Mouse (Mus musculus): Measurements from ENCODE around the gene Gatd1. TPM values are rescaled to one million over a fixed set of nuclear protein-coding genes. Genes with fewer than 3 reads are reported as not detected.
"Not testable (repeated sequence)": the region's sequence is repeated elsewhere in the genome, so short reads cannot be mapped to it uniquely, and the experiment has no call there.

The Gatd1 gene
- polyA plus RNA-seq, 1 experiment from 2014 or later, result 50.8 TPM

GRCm38 (mm10) chr7:141454967-141455551 lies 41.1 kb upstream of the Gatd1 start, which contains the start of gene Pnpla2:
Pnpla2 (plus strand) TSS chr7:141455198.
- WGBS, result under 1% methylated on average over 45 of the region's 45 CpGs
- peaks cover 25% of the 10 kb centered on the region for H3K4me1 ChIP-seq

DNA sequence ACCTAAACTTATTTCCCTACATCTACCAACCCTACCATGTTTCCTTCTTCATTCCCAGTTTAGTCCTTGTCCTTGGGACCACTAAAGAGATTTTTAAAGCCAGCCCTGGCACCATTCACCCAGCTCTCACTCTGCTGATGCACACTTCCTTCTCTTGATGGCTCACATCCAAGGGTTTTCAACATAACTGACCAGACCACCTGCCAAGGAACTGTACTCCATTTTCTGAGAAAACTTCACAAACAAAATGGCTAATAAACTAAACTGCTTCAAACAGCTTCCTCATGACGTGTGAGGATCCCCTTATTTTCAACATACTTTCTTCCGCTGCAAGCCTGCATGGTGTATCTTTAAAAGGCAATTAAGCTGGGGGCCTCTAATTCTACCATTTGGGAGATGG lies 39.7 kb upstream of the Gatd1 start:
- Histone ChIP-seq H3K27ac (replicated peaks) (no peak overlapping the region), H3K36me3 (replicated peaks) (peaks cover 46% of the 10 kb centered on the region), H3K9me3 (no peaks in the 10 kb centered on the region), H3K27me3 (replicated peaks; ENCODE audit: low read depth, poor library complexity, severe bottlenecking) (peaks cover 25% of the 10 kb centered on the region), H3K4me1 (peaks cover 34% of the 10 kb centered on the region), H3K4me3 (no peak overlapping the region)
- WGBS, result 80% methylated on average over 2 of the region's 2 CpGs
- no peak for DNase-seq (ENCODE audit: low spot score)

More at GRCm38 (mm10) chr7:141454967-141455551, 41.1 kb upstream of the Gatd1 start, which contains the start of gene Pnpla2:
- H3K27me3 ChIP-seq (replicated peaks; ENCODE audit: low read depth, poor library complexity, severe bottlenecking), result peaks cover 39% of the 10 kb centered on the region
- no peaks in the 10 kb centered on the region for H3K9me3 ChIP-seq
- H3K36me3 ChIP-seq (replicated peaks), result peaks cover 43% of the 10 kb centered on the region
- peak within 1 kb of the TSS; percentile 78 for H3K27ac ChIP-seq (replicated peaks)
- H3K4me3 ChIP-seq, result peak within 1 kb of the TSS; percentile 78
- peak; percentile 95 for DNase-seq (ENCODE audit: low spot score)

- H3K4me1 ChIP-seq, result peaks cover 40% of the 10 kb centered on the region
- no peak overlapping the region for H3K27ac ChIP-seq (replicated peaks)
- peaks cover 47% of the 10 kb centered on the region for H3K36me3 ChIP-seq (replicated peaks)
- H3K9me3 ChIP-seq, result no peaks in the 10 kb centered on the region
- no peak overlapping the region for H3K4me3 ChIP-seq
- DNase-seq (ENCODE audit: low spot score), result no peak
- H3K27me3 ChIP-seq (replicated peaks; ENCODE audit: low read depth, poor library complexity, severe bottlenecking), result peaks cover 9% of the 10 kb centered on the region; the same call in 1 of the 2 replicates
These were observed 38.0 kb upstream of the Gatd1 start for GRCm38 (mm10) chr7:141451928-141452327.

DNA sequence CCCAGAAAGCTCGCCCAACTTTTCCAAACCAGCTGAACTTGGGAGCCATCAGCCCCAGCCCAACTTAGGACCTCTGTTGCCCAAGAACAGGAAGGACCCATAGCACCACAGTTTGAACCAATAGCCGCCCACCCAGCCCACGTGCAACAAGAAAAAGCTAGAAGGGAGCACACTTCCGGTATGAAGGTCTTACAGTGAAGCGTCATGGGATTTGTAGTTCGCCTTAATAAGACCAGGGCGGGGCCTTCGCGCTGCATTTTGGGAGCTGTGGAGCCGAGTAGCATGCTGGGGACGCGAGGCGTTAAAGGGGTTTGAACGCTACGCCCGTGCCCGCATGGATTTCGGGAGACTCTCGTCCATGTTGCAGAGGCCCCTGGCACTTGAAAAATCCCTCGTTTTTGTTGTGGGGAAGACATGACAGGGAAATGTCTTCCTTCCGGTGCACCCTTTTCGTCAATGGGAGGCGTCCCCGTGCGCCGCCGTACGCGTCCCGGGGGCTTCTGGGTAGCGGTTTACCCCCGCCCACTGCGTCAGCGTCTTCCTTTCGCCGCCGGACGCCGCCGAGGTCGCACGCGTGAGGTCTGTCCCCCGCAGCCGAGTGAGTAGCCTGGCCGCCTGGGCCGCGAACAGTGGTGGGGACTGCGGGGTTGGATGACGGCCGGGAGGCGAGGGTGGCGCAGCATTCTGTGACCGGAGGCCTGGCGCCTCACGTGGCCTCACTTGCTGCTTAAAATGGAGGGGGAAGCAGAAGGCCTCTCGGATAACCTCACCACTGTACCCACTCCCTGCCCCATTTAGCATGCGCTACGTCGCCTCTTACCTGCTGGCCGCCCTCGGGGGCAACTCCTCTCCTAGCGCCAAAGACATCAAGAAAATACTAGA lies 33.4 kb upstream of the Gatd1 start, which contains the start of gene Rplp2:
TSS of gene Rplp2 (plus strand) at position 261 of the 882 bp plus-strand sequence.
- WGBS, result under 1% methylated on average over 63 of the region's 63 CpGs
- peak within 1 kb of the TSS; percentile 95 for H3K27ac ChIP-seq (replicated peaks)
- peak within 1 kb of the TSS; percentile 96 for H3K4me3 ChIP-seq
- peaks cover 37% of the 10 kb centered on the region for H3K4me1 ChIP-seq
- no peaks in the 10 kb centered on the region for H3K9me3 ChIP-seq
- H3K36me3 ChIP-seq (replicated peaks), result peaks cover 45% of the 10 kb centered on the region
- DNase-seq (ENCODE audit: low spot score), result peak; percentile 94
- H3K27me3 ChIP-seq (replicated peaks; ENCODE audit: low read depth, poor library complexity, severe bottlenecking), result no peaks in the 10 kb centered on the region

GRCm38 (mm10) chr7:141446374-141446773 lies 32.4 kb upstream of the Gatd1 start:
- H3K27ac ChIP-seq (replicated peaks), result 0 out of 2 replicates have a peak overlapping the region, but pooled peaks have one; percentile 95

DNA sequence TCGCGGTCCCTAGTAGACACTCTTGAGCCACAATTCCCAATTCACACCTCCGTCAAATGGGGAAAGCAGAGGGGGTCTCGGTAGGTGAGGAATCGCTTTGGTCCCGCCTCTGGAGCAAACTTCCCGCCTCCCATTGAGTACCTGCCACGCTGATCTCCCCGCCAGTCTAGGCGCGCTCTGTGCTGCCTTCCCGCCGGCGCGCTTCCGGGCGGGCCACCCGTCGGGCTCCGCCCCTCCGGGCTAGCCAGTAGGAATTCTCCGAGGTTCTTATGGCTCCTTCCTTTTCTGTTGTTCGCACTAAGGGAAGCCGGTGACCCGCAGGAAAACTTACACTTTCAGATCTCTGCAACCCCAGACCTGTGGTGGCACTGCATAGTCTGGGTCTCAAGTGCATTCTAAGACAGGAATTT lies 29.9 kb upstream of the Gatd1 start, which contains the start of gene Pidd1:
TSS of gene Pidd1 (minus strand) at position 198 of the 410 bp plus-strand sequence.
- H3K9me3 ChIP-seq, result no peaks in the 10 kb centered on the region
- H3K4me1 ChIP-seq, result peaks cover 47% of the 10 kb centered on the region
- H3K36me3 ChIP-seq (replicated peaks), result peaks cover 45% of the 10 kb centered on the region
- DNase-seq (ENCODE audit: low spot score), result peak; percentile 90
- H3K4me3 ChIP-seq, result peak within 1 kb of the TSS; percentile 64
- under 1% methylated on average over 25 of the region's 25 CpGs for WGBS
- peak within 1 kb of the TSS; percentile 87 for H3K27ac ChIP-seq (replicated peaks)
- H3K27me3 ChIP-seq (replicated peaks; ENCODE audit: low read depth, poor library complexity, severe bottlenecking), result no peaks in the 10 kb centered on the region

More at GRCm38 (mm10) chr7:141446374-141446773, 32.4 kb upstream of the Gatd1 start:
- H3K9me3 ChIP-seq; DNase-seq (ENCODE audit: low spot score); H3K27me3 ChIP-seq (replicated peaks; ENCODE audit: low read depth, poor library complexity, severe bottlenecking): not testable (repeated sequence)
- peak overlapping the region; percentile 96 for H3K4me3 ChIP-seq
- 86% methylated on average over 3 of the region's 3 CpGs for WGBS
- peaks cover 47% of the 10 kb centered on the region for H3K4me1 ChIP-seq
- peaks cover 45% of the 10 kb centered on the region for H3K36me3 ChIP-seq (replicated peaks)

DNA sequence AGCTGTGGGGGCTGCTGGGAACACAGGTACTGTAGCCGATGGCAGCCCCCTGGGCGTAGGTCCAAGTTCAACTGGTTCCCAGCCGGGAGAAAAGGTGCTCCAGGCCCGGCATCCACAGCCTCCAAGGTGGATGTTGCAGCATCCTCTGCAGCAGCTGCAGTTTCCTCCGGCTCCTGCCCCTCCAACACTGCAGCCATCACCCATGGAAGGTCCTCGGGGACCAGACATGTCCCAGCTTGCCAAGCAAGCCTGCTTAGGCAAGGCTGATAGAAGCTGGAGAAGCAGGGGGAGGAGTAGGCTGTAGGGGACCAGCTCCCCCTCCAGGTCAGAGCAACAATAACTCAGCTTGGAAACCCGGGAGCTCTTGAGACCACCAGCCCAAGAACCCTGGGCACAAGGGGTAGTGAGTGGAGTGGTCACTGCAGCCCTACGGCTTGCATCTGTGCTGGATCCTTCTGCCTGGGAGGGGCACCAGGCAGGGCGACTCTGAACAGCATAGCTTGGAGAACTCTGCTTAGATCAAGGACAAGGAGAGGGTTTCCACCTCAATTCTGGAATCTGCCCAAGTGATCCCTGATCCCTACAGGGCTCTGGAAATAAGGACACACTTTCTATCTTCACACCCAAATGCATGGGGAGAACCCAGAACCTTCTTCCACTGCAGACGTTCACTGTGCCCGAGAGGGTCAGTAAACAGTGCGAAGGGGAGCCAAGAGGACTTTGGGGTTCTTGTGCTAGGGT lies 29.3 kb upstream of the Gatd1 start:
- Histone ChIP-seq H3K9me3 (no peaks in the 10 kb centered on the region), H3K27me3 (replicated peaks; ENCODE audit: low read depth, poor library complexity, severe bottlenecking) (no peaks in the 10 kb centered on the region), H3K36me3 (replicated peaks) (peaks cover 45% of the 10 kb centered on the region), H3K4me3 (peak overlapping the region; percentile 64), H3K27ac (replicated peaks) (peak overlapping the region; percentile 87), H3K4me1 (peaks cover 42% of the 10 kb centered on the region)
- WGBS, result 34% methylated on average over 12 of the region's 12 CpGs
- peak; percentile 72 for DNase-seq (ENCODE audit: low spot score)

DNA sequence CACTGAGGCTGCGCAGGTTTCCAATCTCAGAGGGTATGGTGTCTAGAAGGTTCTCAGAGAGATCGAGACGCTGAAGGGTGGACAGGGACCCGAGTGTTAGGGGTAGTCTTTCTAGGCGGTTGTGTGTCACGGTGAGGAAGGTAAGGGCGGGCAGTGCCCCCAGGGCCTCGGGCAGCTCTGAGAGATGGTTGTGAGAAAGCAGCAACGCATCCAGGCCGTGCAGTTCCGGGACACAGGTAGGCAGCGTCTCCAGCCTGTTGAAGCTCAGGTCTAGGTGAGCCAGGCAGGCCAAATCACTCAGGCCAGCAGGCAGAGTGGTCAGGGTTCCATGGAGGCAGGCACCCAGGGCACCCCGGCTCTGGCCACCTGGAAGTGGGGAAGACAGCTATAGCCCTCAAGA lies 28.3 kb upstream of the Gatd1 start:
- no peak for DNase-seq (ENCODE audit: low spot score)
- H3K27ac ChIP-seq (replicated peaks), result peak overlapping the region; percentile 87; the same call in 1 of the 2 replicates

GRCm38 (mm10) chr7:141441460-141441859 lies 27.5 kb upstream of the Gatd1 start:
- no peak for DNase-seq (ENCODE audit: low spot score)
- Histone ChIP-seq H3K4me1 (peaks cover 53% of the 10 kb centered on the region), H3K36me3 (replicated peaks) (peaks cover 51% of the 10 kb centered on the region), H3K27ac (replicated peaks) (no peak overlapping the region), H3K4me3 (no peak overlapping the region), H3K27me3 (replicated peaks; ENCODE audit: low read depth, poor library complexity, severe bottlenecking) (no peaks in the 10 kb centered on the region), H3K9me3 (no peaks in the 10 kb centered on the region)
- 89% methylated on average over 9 of the region's 9 CpGs for WGBS

More for the DNA sequence above, 28.3 kb upstream of the Gatd1 start:
- Histone ChIP-seq H3K4me3 (peak overlapping the region; percentile 64), H3K9me3 (no peaks in the 10 kb centered on the region), H3K27me3 (replicated peaks; ENCODE audit: low read depth, poor library complexity, severe bottlenecking) (no peaks in the 10 kb centered on the region), H3K36me3 (replicated peaks) (peaks cover 51% of the 10 kb centered on the region), H3K4me1 (peaks cover 47% of the 10 kb centered on the region)
- 91% methylated on average over 13 of the region's 13 CpGs for WGBS

GRCm38 (mm10) chr7:141440613-141441012 lies 26.7 kb upstream of the Gatd1 start:
- Histone ChIP-seq H3K9me3 (no peaks in the 10 kb centered on the region), H3K4me3 (0 out of 2 replicates have a peak overlapping the region, but pooled peaks have one; percentile 4), H3K27me3 (replicated peaks; ENCODE audit: low read depth, poor library complexity, severe bottlenecking) (no peaks in the 10 kb centered on the region), H3K27ac (replicated peaks) (no peak overlapping the region), H3K36me3 (replicated peaks) (peaks cover 57% of the 10 kb centered on the region), H3K4me1 (peaks cover 62% of the 10 kb centered on the region)
- DNase-seq (ENCODE audit: low spot score), result peak; percentile 50
- 36% methylated on average over 6 of the region's 6 CpGs for WGBS

DNA sequence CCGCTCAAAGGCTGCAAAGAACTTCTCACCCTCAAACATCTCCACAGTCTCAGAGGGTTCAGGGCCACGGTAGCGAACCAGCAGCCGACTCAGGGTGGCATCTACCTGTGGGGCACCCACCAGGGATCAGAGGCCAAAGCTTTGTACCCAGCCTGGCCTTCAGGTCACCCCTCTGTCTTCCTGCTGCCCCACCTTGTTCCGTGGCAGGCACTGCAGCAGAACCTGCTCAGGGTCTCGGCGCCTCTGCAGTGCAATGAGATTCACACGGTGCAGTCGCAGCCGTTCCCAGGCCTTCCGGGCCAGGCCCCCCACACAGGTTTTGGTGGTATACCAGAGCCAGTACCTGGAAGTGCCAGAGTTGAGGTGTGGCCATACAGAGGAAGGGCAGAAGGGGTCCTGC lies 25.9 kb upstream of the Gatd1 start:
- no peak for DNase-seq (ENCODE audit: low spot score)
- WGBS, result 94% methylated on average over 11 of the region's 11 CpGs
- Histone ChIP-seq H3K9me3 (no peaks in the 10 kb centered on the region), H3K4me1 (peaks cover 70% of the 10 kb centered on the region), H3K27me3 (replicated peaks; ENCODE audit: low read depth, poor library complexity, severe bottlenecking) (no peaks in the 10 kb centered on the region), H3K4me3 (no peak overlapping the region), H3K27ac (replicated peaks) (no peak overlapping the region), H3K36me3 (replicated peaks) (peaks cover 57% of the 10 kb centered on the region)

DNA sequence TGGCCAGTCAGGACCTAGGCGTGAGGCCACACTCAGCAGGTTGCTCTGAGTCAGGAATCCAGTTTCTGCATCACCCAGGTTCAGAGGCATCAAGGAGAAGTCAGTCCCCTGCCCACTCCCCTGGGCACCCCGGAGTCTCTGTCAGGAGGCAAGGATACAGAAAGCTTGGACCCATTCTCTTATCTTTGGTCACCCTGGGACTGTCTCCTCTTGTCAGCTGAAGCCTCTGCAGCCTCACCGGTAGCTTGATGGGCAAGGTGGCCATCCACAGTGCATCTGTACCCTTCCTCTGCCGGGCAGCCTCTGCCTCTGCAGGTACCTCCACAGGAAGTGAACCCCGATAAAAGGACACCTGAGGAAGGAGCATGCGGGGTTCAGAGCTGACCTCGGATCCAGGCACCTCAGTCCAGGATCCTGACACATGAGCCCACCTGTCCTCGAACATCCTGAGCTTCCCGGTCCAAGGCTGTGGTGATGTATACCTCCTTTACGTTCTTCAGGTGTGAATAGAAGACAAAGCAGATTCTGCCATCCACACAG lies 25.3 kb upstream of the Gatd1 start:
- DNase-seq (ENCODE audit: low spot score), result no peak
- Histone ChIP-seq H3K9me3 (no peaks in the 10 kb centered on the region), H3K4me3 (no peak overlapping the region; the same call in 1 of the 2 replicates), H3K27me3 (replicated peaks; ENCODE audit: low read depth, poor library complexity, severe bottlenecking) (no peaks in the 10 kb centered on the region), H3K27ac (replicated peaks) (no peak overlapping the region), H3K36me3 (replicated peaks) (peaks cover 57% of the 10 kb centered on the region), H3K4me1 (peaks cover 73% of the 10 kb centered on the region)
- 95% methylated on average over 10 of the region's 10 CpGs for WGBS

Measured in embryonic facial prominence, embryonic 10.5 days (tissue).